Mouse (Mus musculus) splenic B cell, adult 2 months (primary cell): Measurements from ENCODE around the gene Pcgf3.
A peak's percentile ranks its signal among the peaks of the same experiment; 100 is the strongest.

ENCODE experiments used
- DNase-seq: peaks from one replicate; pipeline ENCODE4 v3.0.0-alpha.2; 2011; ENCODE audit warnings: low read depth, low spot score
- H3K27me3 ChIP-seq: 2 replicates; pipeline ENCODE4 v1.6.1; 2012; ENCODE audit warnings: mild to moderate bottlenecking, low read length, moderate library complexity, mixed read lengths; ENCODE audit not compliant: control insufficient read depth, poor library complexity, insufficient read depth, severe bottlenecking
- H3K36me3 ChIP-seq: 2 replicates; pipeline ENCODE4 v1.6.1; 2012; ENCODE audit warnings: mild to moderate bottlenecking, low read length, moderate library complexity, mixed read lengths; ENCODE audit not compliant: control insufficient read depth, poor library complexity, insufficient read depth, severe bottlenecking

The Pcgf3 gene

GRCm38 (mm10) chr5:108461082-108462065 lies at the start of gene Pcgf3:
Gene Pcgf3 (plus strand): TSS chr5:108461232.
- Histone ChIP-seq H3K27me3 (no peaks in the 10 kb centered on the region), H3K36me3 (no peaks in the 10 kb centered on the region)
- peak; percentile 98 for DNase-seq

GRCm38 (mm10) chr5:108414711-108415110 lies 46.3 kb upstream of the Pcgf3 start:
- H3K27me3 ChIP-seq: no peaks in the 10 kb centered on the region
- H3K36me3 ChIP-seq: no peaks in the 10 kb centered on the region
- no peak for DNase-seq

- Histone ChIP-seq H3K36me3 (no peaks in the 10 kb centered on the region), H3K27me3 (no peaks in the 10 kb centered on the region)
- DNase-seq: no peak
Observed at GRCm38 (mm10) chr5:108422741-108423140, 38.3 kb upstream of the Pcgf3 start.

GRCm38 (mm10) chr5:108423427-108423826 lies 37.6 kb upstream of the Pcgf3 start:
- DNase-seq: no peak
- Histone ChIP-seq H3K27me3 (no peaks in the 10 kb centered on the region), H3K36me3 (no peaks in the 10 kb centered on the region)

GRCm38 (mm10) chr5:108427186-108427585 lies 33.8 kb upstream of the Pcgf3 start:
- H3K36me3 ChIP-seq: no peaks in the 10 kb centered on the region; the same call in 1 of the 2 replicates
- peak; percentile 67 for DNase-seq

GRCm38 (mm10) chr5:108431196-108431595 lies 29.8 kb upstream of the Pcgf3 start:
- no peak for DNase-seq
- H3K36me3 ChIP-seq: no peaks in the 10 kb centered on the region; the same call in 1 of the 2 replicates
- no peaks in the 10 kb centered on the region for H3K27me3 ChIP-seq

More at GRCm38 (mm10) chr5:108427186-108427585, 33.8 kb upstream of the Pcgf3 start:
- H3K27me3 ChIP-seq: no peaks in the 10 kb centered on the region

- Histone ChIP-seq H3K36me3 (no peaks in the 10 kb centered on the region; the same call in 1 of the 2 replicates), H3K27me3 (no peaks in the 10 kb centered on the region)
- peak; percentile 96 for DNase-seq
Observed at GRCm38 (mm10) chr5:108433804-108434587, 27.0 kb upstream of the Pcgf3 start, which contains the start of gene Atp5k. Gene Atp5k (minus strand): TSS chr5:108434448.

- H3K36me3 ChIP-seq: no peaks in the 10 kb centered on the region
- H3K27me3 ChIP-seq: no peaks in the 10 kb centered on the region
- no peak for DNase-seq
Observed at GRCm38 (mm10) chr5:108436101-108436500, 24.9 kb upstream of the Pcgf3 start.

GRCm38 (mm10) chr5:108446973-108447372 lies 14.1 kb upstream of the Pcgf3 start:
- no peak for DNase-seq
- no peaks in the 10 kb centered on the region for H3K36me3 ChIP-seq
- no peaks in the 10 kb centered on the region for H3K27me3 ChIP-seq

GRCm38 (mm10) chr5:108447857-108448256 lies 13.2 kb upstream of the Pcgf3 start:
- no peak for DNase-seq
- Histone ChIP-seq H3K27me3 (no peaks in the 10 kb centered on the region), H3K36me3 (no peaks in the 10 kb centered on the region)

- no peaks in the 10 kb centered on the region for H3K36me3 ChIP-seq
- DNase-seq: no peak
Observed at GRCm38 (mm10) chr5:108448785-108449668, 12.0 kb upstream of the Pcgf3 start, which contains the start of gene Mfsd7a. Gene Mfsd7a (minus strand): TSS chr5:108448891.

GRCm38 (mm10) chr5:108450837-108451540 lies 10.0 kb upstream of the Pcgf3 start:
- H3K36me3 ChIP-seq: no peaks in the 10 kb centered on the region
- no peak for DNase-seq

More at GRCm38 (mm10) chr5:108448785-108449668, 12.0 kb upstream of the Pcgf3 start, which contains the start of gene Mfsd7a:
- no peaks in the 10 kb centered on the region for H3K27me3 ChIP-seq

GRCm38 (mm10) chr5:108451611-108452010 lies 9.4 kb upstream of the Pcgf3 start:
- no peaks in the 10 kb centered on the region for H3K36me3 ChIP-seq
- no peaks in the 10 kb centered on the region for H3K27me3 ChIP-seq
- no peak for DNase-seq

More at GRCm38 (mm10) chr5:108450837-108451540, 10.0 kb upstream of the Pcgf3 start:
- no peaks in the 10 kb centered on the region for H3K27me3 ChIP-seq
